Mouse (Mus musculus): ENCODE data around the gene Supt5. TPM values are rescaled to one million over a fixed set of nuclear protein-coding genes. Genes with fewer than 3 reads are reported as not detected.
A peak's percentile ranks its signal among the peaks of the same experiment; 100 is the strongest.

Gene Supt5
- polyA plus RNA-seq, 1 experiment from 2014 or later = 47.9 TPM

- peak overlapping the region; percentile 96 to 100 for H3K27ac ChIP-seq (replicated peaks in 1 of 2; ENCODE audit: control insufficient read depth in 1 of 2, insufficient read depth in 1 of 2, low read depth in 2 of 2, low read length in 2 of 2)
- H3K4me3 ChIP-seq (ENCODE audit: control insufficient read depth in 1 of 2, insufficient read depth in 1 of 2, low read depth in 1 of 2, low read length in 2 of 2) = peak overlapping the region; percentile 79 to 83
- peaks cover 11% of the 10 kb centered on the region; the same call in 1 of the 2 replicates for H3K36me3 ChIP-seq (ENCODE audit: control insufficient read depth, insufficient read depth, low read length)
- peak overlapping the region; percentile 92 for H3K4me2 ChIP-seq (ENCODE audit: low read length)
- no peaks in the 10 kb centered on the region for H3K9me3 ChIP-seq (ENCODE audit: control insufficient read depth, low read length)
- no peaks in the 10 kb centered on the region for H3K27me3 ChIP-seq (ENCODE audit: control insufficient read depth, insufficient read depth, low read length)
- H3K9ac ChIP-seq (ENCODE audit: low read length) = peak overlapping the region; percentile 95
- ATAC-seq (ENCODE audit: insufficient number of reproducible peaks, insufficient read depth, low FRiP score, low read depth) = peak; percentile 33
- H3K4me1 ChIP-seq (ENCODE audit: control insufficient read depth in 2 of 2, insufficient read depth in 2 of 2, low read length in 2 of 2) = peaks cover 57 to 70% of the 10 kb centered on the region in 2 experiments
- under 1% methylated on average over 53 of the region's 53 CpGs for WGBS
Measured at GRCm38 (mm10) chr7:28378769-28379651, 40.5 kb upstream of the Supt5 start.

GRCm38 (mm10) chr7:28378066-28378690 is 39.6 kb upstream of the Supt5 start:
- peak overlapping the region; percentile 92 for H3K4me2 ChIP-seq (ENCODE audit: low read length)
- peak overlapping the region; percentile 79 to 83 for H3K4me3 ChIP-seq (ENCODE audit: control insufficient read depth in 1 of 2, insufficient read depth in 1 of 2, low read depth in 1 of 2, low read length in 2 of 2)
- no peak for ATAC-seq (ENCODE audit: insufficient number of reproducible peaks, insufficient read depth, low FRiP score, low read depth)
- H3K9ac ChIP-seq (ENCODE audit: low read length) = peak overlapping the region; percentile 95
- H3K27ac ChIP-seq (replicated peaks in 1 of 2; ENCODE audit: control insufficient read depth in 1 of 2, insufficient read depth in 1 of 2, low read depth in 2 of 2, low read length in 2 of 2) = peak overlapping the region; percentile 96 to 100
- WGBS = 26% methylated on average over 32 of the region's 32 CpGs
- no peaks in the 10 kb centered on the region for H3K27me3 ChIP-seq (ENCODE audit: control insufficient read depth, insufficient read depth, low read length)
- H3K9me3 ChIP-seq (ENCODE audit: control insufficient read depth, low read length) = no peaks in the 10 kb centered on the region
- H3K4me1 ChIP-seq (ENCODE audit: control insufficient read depth in 2 of 2, insufficient read depth in 2 of 2, low read length in 2 of 2) = peaks cover 52 to 67% of the 10 kb centered on the region in 2 experiments
- peaks cover 11% of the 10 kb centered on the region; the same call in 1 of the 2 replicates for H3K36me3 ChIP-seq (ENCODE audit: control insufficient read depth, insufficient read depth, low read length)

GRCm38 (mm10) chr7:28377190-28378065 is 38.9 kb upstream of the Supt5 start:
- Histone ChIP-seq H3K9ac (ENCODE audit: low read length) (peak overlapping the region; percentile 95), H3K9me3 (ENCODE audit: control insufficient read depth, low read length) (no peaks in the 10 kb centered on the region), H3K4me3 (ENCODE audit: control insufficient read depth in 1 of 2, insufficient read depth in 1 of 2, low read depth in 1 of 2, low read length in 2 of 2) (peak overlapping the region; percentile 79 to 83), H3K27ac (replicated peaks in 1 of 2; ENCODE audit: control insufficient read depth in 1 of 2, insufficient read depth in 1 of 2, low read depth in 2 of 2, low read length in 2 of 2) (peak overlapping the region; percentile 96 to 100), H3K4me1 (ENCODE audit: control insufficient read depth in 2 of 2, insufficient read depth in 2 of 2, low read length in 2 of 2) (peaks cover 44 to 59% of the 10 kb centered on the region in 2 experiments), H3K4me2 (ENCODE audit: low read length) (peak overlapping the region; percentile 92), H3K27me3 (ENCODE audit: control insufficient read depth, insufficient read depth, low read length) (no peaks in the 10 kb centered on the region), H3K36me3 (ENCODE audit: control insufficient read depth, insufficient read depth, low read length) (peaks cover 11% of the 10 kb centered on the region; the same call in 1 of the 2 replicates)
- ATAC-seq (ENCODE audit: insufficient number of reproducible peaks, insufficient read depth, low FRiP score, low read depth) = no peak
- WGBS = 59% methylated on average over 18 of the region's 18 CpGs

GRCm38 (mm10) chr7:28376011-28376771 is 37.6 kb upstream of the Supt5 start:
- Histone ChIP-seq H3K27me3 (ENCODE audit: control insufficient read depth, insufficient read depth, low read length) (no peaks in the 10 kb centered on the region), H3K9me3 (ENCODE audit: control insufficient read depth, low read length) (no peaks in the 10 kb centered on the region), H3K4me3 (ENCODE audit: control insufficient read depth in 1 of 2, insufficient read depth in 1 of 2, low read depth in 1 of 2, low read length in 2 of 2) (peak overlapping the region; percentile 41 to 83), H3K4me1 (ENCODE audit: control insufficient read depth in 2 of 2, insufficient read depth in 2 of 2, low read length in 2 of 2) (peaks cover 34 to 50% of the 10 kb centered on the region in 2 experiments), H3K36me3 (ENCODE audit: control insufficient read depth, insufficient read depth, low read length) (peaks cover 11% of the 10 kb centered on the region; the same call in 1 of the 2 replicates), H3K9ac (ENCODE audit: low read length) (peak overlapping the region; percentile 83), H3K27ac (replicated peaks in 1 of 2; ENCODE audit: control insufficient read depth in 1 of 2, insufficient read depth in 1 of 2, low read depth in 2 of 2, low read length in 2 of 2) (peak overlapping the region; percentile 99), H3K4me2 (ENCODE audit: low read length) (peak overlapping the region; percentile 92)
- ATAC-seq (ENCODE audit: insufficient number of reproducible peaks, insufficient read depth, low FRiP score, low read depth) = no peak
- WGBS = 5% methylated on average over 28 of the region's 30 CpGs

GRCm38 (mm10) chr7:28375176-28375921 is 36.8 kb upstream of the Supt5 start:
- H3K9ac ChIP-seq (ENCODE audit: low read length) = peak overlapping the region; percentile 83
- peak overlapping the region; percentile 92 for H3K4me2 ChIP-seq (ENCODE audit: low read length)
- H3K4me3 ChIP-seq (ENCODE audit: control insufficient read depth in 1 of 2, insufficient read depth in 1 of 2, low read depth in 1 of 2, low read length in 2 of 2) = peak overlapping the region; percentile 56 to 83
- H3K36me3 ChIP-seq (ENCODE audit: control insufficient read depth, insufficient read depth, low read length) = peaks cover 11% of the 10 kb centered on the region; the same call in 1 of the 2 replicates
- H3K27ac ChIP-seq (replicated peaks in 1 of 2; ENCODE audit: control insufficient read depth in 1 of 2, insufficient read depth in 1 of 2, low read depth in 2 of 2, low read length in 2 of 2) = peak overlapping the region; percentile 99 to 100
- no peaks in the 10 kb centered on the region for H3K9me3 ChIP-seq (ENCODE audit: control insufficient read depth, low read length)
- H3K4me1 ChIP-seq (ENCODE audit: control insufficient read depth in 2 of 2, insufficient read depth in 2 of 2, low read length in 2 of 2) = peaks cover 32 to 48% of the 10 kb centered on the region in 2 experiments
- ATAC-seq (ENCODE audit: insufficient number of reproducible peaks, insufficient read depth, low FRiP score, low read depth) = peak; percentile 48
- 1% methylated on average over 33 of the region's 36 CpGs for WGBS
- H3K27me3 ChIP-seq (ENCODE audit: control insufficient read depth, insufficient read depth, low read length) = no peaks in the 10 kb centered on the region

GRCm38 (mm10) chr7:28374647-28375046 is 36.1 kb upstream of the Supt5 start:
- 71% methylated on average over 10 of the region's 10 CpGs for whole genome bisulfite sequencing
- peak overlapping the region; percentile 83 for H3K9ac ChIP-seq (ENCODE audit: low read length)
- ATAC-seq (ENCODE audit: insufficient number of reproducible peaks, insufficient read depth, low FRiP score, low read depth) = no peak
- peak overlapping the region in 1 of 2 experiments; percentile 99 for H3K27ac ChIP-seq (replicated peaks in 1 of 2; ENCODE audit: control insufficient read depth in 1 of 2, insufficient read depth in 1 of 2, low read depth in 2 of 2, low read length in 2 of 2)
- peak overlapping the region; percentile 92 for H3K4me2 ChIP-seq (ENCODE audit: low read length)
- peaks cover 38 to 49% of the 10 kb centered on the region in 2 experiments for H3K4me1 ChIP-seq (ENCODE audit: control insufficient read depth in 2 of 2, insufficient read depth in 2 of 2, low read length in 2 of 2)
- peaks cover 16% of the 10 kb centered on the region; the same call in 1 of the 2 replicates for H3K36me3 ChIP-seq (ENCODE audit: control insufficient read depth, insufficient read depth, low read length)
- no peaks in the 10 kb centered on the region for H3K9me3 ChIP-seq (ENCODE audit: control insufficient read depth, low read length)
- H3K4me3 ChIP-seq (ENCODE audit: control insufficient read depth in 1 of 2, insufficient read depth in 1 of 2, low read depth in 1 of 2, low read length in 2 of 2) = peak overlapping the region in 1 of 2 experiments; percentile 83; a peak in 2 of 4 replicates
- H3K27me3 ChIP-seq (ENCODE audit: control insufficient read depth, insufficient read depth, low read length) = no peaks in the 10 kb centered on the region

Measured in heart, embryonic 14.5 days (tissue).